Mouse (Mus musculus): Measurements from ENCODE around the gene Cbl.

GRCm38 (mm10) chr9:44131276-44131590, 102.6 kb downstream of the Cbl start:
- TF ChIP-seq CTCF (IDR thresholded peaks at IDR 0.05; ENCODE audit: extremely low read depth, insufficient read depth, low read length) (no peak), POLR2A (IDR thresholded peaks at IDR 0.05; ENCODE audit: extremely low read depth, insufficient read depth, low read length) (no peak)

All from cortical plate, adult 2 months (tissue).